Mouse (Mus musculus): ENCODE measurements around the gene Gtpbp8. TPM values are rescaled to one million over a fixed set of nuclear protein-coding genes. Genes with fewer than 3 reads are reported as not detected.

The Gtpbp8 gene
- polyA plus RNA-seq, 1 experiment from 2014 or later: 26.3 TPM

DNA sequence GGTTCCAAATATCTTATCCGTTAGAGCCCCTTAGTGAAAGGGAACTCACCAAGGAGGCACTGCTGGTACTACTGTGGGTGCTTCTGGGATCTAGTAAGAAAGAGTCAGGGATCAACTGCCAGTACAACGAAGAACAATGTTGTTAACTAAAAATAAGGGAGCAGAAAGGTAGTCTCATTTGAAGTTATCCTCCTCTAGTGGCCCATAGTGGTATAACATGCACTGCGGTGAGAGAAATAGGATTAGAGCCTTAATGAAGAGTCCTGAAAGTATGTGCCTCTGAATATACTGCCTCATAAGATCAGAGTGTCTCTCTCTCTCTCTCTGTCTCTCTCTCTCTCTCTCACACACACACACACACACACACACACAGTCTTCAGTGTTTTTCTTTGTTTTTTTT lies 25.6 kb downstream of the Gtpbp8 start:
- DNase-seq (ENCODE audit: low spot score): no peak
- Histone ChIP-seq H3K4me1 (peaks cover 12% of the 10 kb centered on the region; the same call in 1 of the 2 replicates), H3K4me3 (no peak overlapping the region), H3K9me3 (no peaks in the 10 kb centered on the region), H3K27ac (no peak overlapping the region), H3K27me3 (ENCODE audit: insufficient read depth, poor library complexity, severe bottlenecking) (no peaks in the 10 kb centered on the region), H3K36me3 (peaks cover 14% of the 10 kb centered on the region)
- WGBS: 82% methylated on average over 3 of the region's 3 CpGs

DNA sequence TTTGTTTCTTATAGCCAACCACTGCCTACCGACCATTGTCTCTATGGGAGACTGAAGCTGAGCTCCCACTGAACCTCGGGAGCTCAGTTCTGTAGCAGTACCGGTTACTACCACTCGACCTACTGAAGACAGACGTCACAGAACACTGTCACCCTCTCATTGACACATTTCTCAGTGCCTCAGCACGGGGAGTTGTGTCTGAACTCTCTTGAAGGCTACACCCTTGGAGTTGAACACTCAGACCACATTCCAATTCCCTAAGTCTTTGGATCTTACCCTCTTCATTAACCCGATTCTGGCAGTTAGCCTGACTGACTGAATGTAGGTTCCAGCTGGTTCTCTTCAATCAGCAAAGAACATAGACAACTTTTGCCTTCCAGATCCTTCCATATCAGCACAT lies 26.8 kb downstream of the Gtpbp8 start:
- no peak overlapping the region for H3K27ac ChIP-seq
- WGBS: 67% methylated on average over 7 of the region's 7 CpGs
- peaks cover 14% of the 10 kb centered on the region for H3K36me3 ChIP-seq
- H3K4me3 ChIP-seq: no peak overlapping the region
- H3K9me3 ChIP-seq: no peaks in the 10 kb centered on the region
- peaks cover 7% of the 10 kb centered on the region; the same call in 1 of the 2 replicates for H3K4me1 ChIP-seq
- H3K27me3 ChIP-seq (ENCODE audit: insufficient read depth, poor library complexity, severe bottlenecking): no peaks in the 10 kb centered on the region
- no peak for DNase-seq (ENCODE audit: low spot score)

DNA sequence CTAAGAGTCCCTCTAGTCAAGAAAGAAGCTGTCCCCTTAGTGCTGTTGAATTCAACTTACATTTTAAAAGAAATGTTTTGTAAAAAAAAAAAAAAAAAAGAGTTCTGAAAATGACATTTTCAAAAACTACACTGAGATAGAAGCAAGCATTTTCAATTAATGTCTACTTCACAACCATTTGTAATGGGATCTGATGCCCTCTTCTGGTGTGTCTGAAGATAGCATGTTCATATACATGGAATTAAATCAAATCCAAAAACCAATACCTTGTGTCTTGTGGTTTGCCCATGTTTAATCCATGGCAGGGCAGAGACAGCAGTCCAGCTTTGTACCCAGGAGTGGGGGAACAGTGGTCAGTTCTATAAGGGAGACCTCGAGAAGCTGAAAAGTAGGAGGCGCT lies 28.3 kb downstream of the Gtpbp8 start:
- WGBS: 77% methylated on average over 2 of the region's 2 CpGs
- peaks cover 3% of the 10 kb centered on the region; the same call in 1 of the 2 replicates for H3K4me1 ChIP-seq
- H3K9me3 ChIP-seq: no peaks in the 10 kb centered on the region
- peaks cover 14% of the 10 kb centered on the region for H3K36me3 ChIP-seq
- H3K27me3 ChIP-seq (ENCODE audit: insufficient read depth, poor library complexity, severe bottlenecking): no peaks in the 10 kb centered on the region
- H3K27ac ChIP-seq: no peak overlapping the region
- no peak for DNase-seq (ENCODE audit: low spot score)
- H3K4me3 ChIP-seq: no peak overlapping the region

DNA sequence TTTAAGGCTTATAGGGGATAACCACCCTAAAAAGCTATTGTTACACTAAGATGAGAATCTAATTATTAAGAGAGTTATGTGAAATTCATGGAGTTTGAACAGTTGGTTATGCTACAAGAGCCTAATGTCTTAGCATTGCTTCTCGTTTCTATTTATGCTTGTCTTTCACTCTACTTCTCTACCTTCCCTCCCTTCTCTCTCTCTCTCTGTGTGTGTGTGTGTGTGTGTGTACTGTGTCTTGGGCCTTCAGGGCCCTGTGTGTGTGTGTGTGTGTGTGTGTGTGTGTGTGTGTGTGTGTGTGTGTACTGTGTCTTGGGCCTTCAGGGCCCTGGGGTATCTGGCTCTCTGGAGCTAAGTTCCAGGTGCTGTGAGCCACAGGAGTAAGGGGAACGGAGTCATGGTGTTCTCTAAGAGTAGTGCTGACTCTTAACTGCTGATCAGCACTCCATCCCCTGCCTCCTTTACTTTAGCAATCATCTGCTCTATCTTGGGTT lies 29.0 kb downstream of the Gtpbp8 start:
- Histone ChIP-seq H3K27me3 (ENCODE audit: insufficient read depth, poor library complexity, severe bottlenecking) (no peaks in the 10 kb centered on the region), H3K27ac (no peak overlapping the region), H3K4me3 (no peak overlapping the region), H3K4me1 (no peaks in the 10 kb centered on the region), H3K36me3 (peaks cover 14% of the 10 kb centered on the region), H3K9me3 (no peaks in the 10 kb centered on the region)
- no peak for DNase-seq (ENCODE audit: low spot score)
- WGBS: 69% methylated on average over 2 of the region's 2 CpGs

DNA sequence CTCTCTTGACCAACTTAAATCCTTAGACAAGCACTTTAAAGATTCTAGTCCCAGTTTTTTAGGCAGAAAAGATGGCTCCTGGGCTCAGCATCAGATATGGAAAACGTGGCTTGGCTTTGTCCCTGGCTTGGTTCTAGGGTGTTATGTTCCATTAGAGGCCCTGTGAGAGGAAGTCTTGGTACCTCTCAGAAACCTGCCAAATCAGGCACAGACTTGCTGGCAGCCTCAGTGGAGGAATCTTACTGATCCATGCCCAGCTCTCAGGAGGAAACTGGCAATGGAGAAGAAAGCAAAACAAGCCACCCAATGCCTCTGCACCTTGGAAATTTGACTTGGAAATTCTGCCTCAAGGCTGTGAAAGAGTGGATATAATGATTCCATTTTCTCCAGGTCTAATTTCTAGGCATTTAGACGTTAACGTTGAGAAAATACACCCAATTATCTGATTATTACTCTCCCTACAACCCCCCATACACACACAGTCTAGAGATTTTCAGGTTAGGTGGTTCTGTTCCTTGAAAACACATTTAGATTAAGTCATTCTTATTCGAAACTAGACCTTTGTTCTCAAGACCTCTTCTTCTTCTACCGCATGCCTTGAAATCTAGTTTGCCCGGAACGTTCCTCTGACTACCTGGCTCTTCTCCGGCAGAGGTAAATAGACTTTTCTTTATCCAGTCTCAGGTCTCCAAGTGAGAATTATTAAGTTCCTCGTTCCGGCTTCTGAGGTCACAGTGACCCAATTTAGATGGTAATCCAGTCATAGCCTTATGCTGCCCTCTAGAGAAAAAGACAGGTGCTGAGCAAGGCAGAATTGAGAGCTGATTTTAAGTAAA lies 29.6 kb downstream of the Gtpbp8 start:
- Histone ChIP-seq H3K27ac (no peak overlapping the region), H3K4me1 (no peaks in the 10 kb centered on the region), H3K4me3 (no peak overlapping the region), H3K36me3 (peaks cover 14% of the 10 kb centered on the region), H3K27me3 (ENCODE audit: insufficient read depth, poor library complexity, severe bottlenecking) (no peaks in the 10 kb centered on the region), H3K9me3 (no peaks in the 10 kb centered on the region)
- WGBS: 48% methylated on average over 10 of the region's 10 CpGs
- DNase-seq (ENCODE audit: low spot score): no peak

DNA sequence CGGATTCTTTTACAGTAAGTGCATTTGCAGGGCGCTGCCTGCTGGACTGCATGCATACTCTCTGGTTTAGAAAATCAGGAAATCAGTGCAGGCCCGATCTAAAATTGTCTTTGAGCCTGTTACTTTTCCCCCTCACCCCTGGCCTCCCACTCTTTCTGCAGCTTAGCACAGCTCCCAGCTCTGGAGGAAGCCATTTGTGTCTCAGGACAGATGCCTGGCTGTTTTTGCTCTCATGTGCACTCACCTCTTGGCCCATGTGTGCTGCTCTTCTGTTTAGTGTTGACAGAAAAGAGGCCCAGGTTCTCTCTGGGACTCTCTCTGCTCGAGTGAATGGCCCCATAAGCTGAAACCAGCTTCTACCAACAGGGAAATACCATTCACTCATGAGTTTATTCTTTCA lies 42.7 kb downstream of the Gtpbp8 start:
- H3K36me3 ChIP-seq: no peaks in the 10 kb centered on the region
- H3K9me3 ChIP-seq: no peaks in the 10 kb centered on the region
- peak overlapping the region; percentile 64; the same call in 1 of the 2 replicates for H3K27ac ChIP-seq
- H3K4me1 ChIP-seq: peaks cover 15% of the 10 kb centered on the region
- 52% methylated on average over 4 of the region's 4 CpGs for WGBS
- H3K4me3 ChIP-seq: no peak overlapping the region
- H3K27me3 ChIP-seq (ENCODE audit: insufficient read depth, poor library complexity, severe bottlenecking): no peaks in the 10 kb centered on the region
- DNase-seq (ENCODE audit: low spot score): no peak

DNA sequence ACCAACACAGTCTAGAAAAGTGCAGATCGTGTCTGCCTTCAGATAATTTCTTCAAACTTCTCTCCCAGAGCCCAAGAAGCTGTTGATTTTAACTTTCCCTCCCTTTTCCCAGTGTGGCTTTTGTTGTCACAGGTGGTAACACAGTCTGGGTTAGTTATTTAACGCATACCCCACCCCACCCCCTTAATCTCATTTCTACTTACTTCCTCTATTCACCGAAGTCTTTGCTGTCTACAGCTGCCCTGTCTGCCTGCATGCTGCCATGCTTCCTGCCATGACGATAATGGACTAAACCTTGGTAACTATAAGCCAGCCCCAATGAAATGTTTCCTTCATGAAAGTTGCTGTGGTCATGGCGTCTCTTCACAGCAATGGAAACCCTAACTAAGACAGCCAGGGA lies 43.9 kb downstream of the Gtpbp8 start:
- Histone ChIP-seq H3K4me1 (peaks cover 15% of the 10 kb centered on the region), H3K27me3 (ENCODE audit: insufficient read depth, poor library complexity, severe bottlenecking) (no peaks in the 10 kb centered on the region), H3K4me3 (no peak overlapping the region), H3K27ac (no peak overlapping the region), H3K36me3 (no peaks in the 10 kb centered on the region), H3K9me3 (no peaks in the 10 kb centered on the region)
- WGBS: 62% methylated on average over 5 of the region's 5 CpGs
- no peak for DNase-seq (ENCODE audit: low spot score)

DNA sequence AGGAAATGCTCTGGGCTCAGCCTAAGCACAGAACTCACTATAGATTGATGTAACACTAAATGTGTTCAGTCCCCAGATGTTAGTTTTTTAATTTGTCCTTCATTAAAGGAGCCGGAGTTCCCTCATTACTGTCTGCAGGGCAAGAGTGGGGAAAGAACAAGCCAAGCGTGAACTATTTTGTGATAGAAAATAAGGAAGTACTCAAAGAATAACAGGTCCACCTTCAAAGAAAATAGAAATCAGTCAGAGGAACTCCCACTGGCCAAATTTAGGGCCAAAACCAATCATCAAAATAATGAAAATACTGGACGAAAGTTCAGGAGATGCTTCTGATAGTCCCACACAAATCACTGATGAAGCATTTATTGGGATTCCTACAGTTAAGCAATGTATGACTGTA lies 45.0 kb downstream of the Gtpbp8 start:
- H3K27me3 ChIP-seq (ENCODE audit: insufficient read depth, poor library complexity, severe bottlenecking): no peaks in the 10 kb centered on the region
- WGBS: 80% methylated on average over 3 of the region's 3 CpGs
- no peak overlapping the region for H3K4me3 ChIP-seq
- no peak for DNase-seq (ENCODE audit: low spot score)
- H3K9me3 ChIP-seq: no peaks in the 10 kb centered on the region
- H3K27ac ChIP-seq: no peak overlapping the region
- no peaks in the 10 kb centered on the region for H3K36me3 ChIP-seq
- peaks cover 18% of the 10 kb centered on the region for H3K4me1 ChIP-seq

DNA sequence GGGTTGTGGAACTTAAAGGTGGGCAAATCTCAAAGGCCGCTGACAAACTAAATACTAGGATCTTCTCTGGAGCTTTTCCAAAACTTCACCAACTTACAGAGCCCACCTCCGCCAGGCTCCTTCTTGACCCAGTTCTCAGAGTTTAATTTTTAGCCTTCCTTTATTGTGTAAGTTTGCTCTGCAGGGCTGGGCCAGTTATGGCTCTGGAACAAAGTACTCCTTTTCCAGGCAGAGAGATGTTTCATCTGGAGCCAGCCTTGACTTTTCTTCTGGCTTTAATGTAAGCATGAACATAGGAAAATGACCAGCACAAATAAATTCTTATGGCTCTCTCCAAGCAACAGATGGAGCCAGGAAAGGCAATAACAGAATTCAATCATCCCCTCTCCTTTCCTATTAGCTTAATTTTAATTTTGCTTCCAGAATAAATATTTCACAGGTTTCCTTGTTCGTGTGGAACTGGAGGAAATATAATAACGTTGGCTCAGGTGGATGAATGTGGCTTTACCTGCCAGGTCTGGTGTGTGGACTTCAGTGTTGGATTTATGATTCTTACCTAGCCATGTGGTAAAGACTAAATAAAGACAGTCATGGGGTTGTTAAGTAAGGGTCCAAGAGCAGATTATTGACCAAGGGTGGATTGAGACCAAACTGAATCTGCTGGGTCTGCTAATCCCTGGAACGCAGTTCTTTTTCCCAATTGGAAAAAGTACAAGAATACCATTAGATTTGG lies 48.5 kb downstream of the Gtpbp8 start:
- peaks cover 11% of the 10 kb centered on the region; the same call in 1 of the 2 replicates for H3K4me1 ChIP-seq
- DNase-seq (ENCODE audit: low spot score): no peak

DNA sequence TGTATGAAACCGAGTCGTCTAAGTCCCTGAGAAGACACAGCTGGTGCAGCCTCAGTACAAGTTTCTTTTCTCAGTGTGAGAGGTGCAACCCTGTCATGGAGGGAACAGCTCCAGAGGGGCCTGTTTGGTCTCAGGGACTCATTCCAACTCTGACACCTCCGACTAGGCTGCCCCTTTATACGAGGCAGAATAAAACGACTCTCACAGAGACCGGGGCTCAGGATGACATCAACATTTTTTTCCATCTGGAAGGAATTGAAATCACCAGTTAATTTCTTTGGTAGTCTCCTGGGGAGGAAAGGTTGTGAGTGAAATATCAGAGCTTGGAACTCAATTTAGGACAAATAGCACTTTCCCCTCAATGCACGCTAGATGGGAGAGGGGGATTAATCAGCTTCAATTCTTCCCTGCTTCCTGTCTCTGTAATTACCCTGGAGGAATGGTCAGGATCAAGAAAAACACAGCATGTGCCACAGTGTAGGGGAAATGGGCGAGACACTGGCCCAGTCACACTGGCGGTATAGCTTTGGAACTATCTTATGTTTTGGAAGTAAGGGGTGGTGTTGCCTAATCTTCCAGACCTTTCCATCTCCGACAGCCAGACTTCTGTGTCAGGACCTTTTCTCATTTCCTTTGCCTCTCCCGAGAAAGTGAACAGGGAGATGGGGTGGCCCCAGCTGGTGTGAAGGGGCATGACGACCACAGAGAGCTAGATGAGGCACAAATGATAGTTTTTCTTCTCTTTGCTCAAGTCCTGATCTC lies 50.1 kb downstream of the Gtpbp8 start:
- peak overlapping the region; percentile 29 for H3K27ac ChIP-seq
- H3K4me3 ChIP-seq: no peak overlapping the region
- no peak for DNase-seq (ENCODE audit: low spot score)
- no peaks in the 10 kb centered on the region for H3K36me3 ChIP-seq
- no peaks in the 10 kb centered on the region for H3K9me3 ChIP-seq
- peaks cover 17% of the 10 kb centered on the region; the same call in 1 of the 2 replicates for H3K4me1 ChIP-seq
- WGBS: 36% methylated on average over 12 of the region's 12 CpGs
- H3K27me3 ChIP-seq (ENCODE audit: insufficient read depth, poor library complexity, severe bottlenecking): no peaks in the 10 kb centered on the region

More for the DNA sequence above, 48.5 kb downstream of the Gtpbp8 start:
- Histone ChIP-seq H3K4me3 (no peak overlapping the region), H3K36me3 (no peaks in the 10 kb centered on the region), H3K27ac (no peak overlapping the region), H3K27me3 (ENCODE audit: insufficient read depth, poor library complexity, severe bottlenecking) (no peaks in the 10 kb centered on the region), H3K9me3 (no peaks in the 10 kb centered on the region)
- WGBS: 87% methylated on average over 5 of the region's 5 CpGs

DNA sequence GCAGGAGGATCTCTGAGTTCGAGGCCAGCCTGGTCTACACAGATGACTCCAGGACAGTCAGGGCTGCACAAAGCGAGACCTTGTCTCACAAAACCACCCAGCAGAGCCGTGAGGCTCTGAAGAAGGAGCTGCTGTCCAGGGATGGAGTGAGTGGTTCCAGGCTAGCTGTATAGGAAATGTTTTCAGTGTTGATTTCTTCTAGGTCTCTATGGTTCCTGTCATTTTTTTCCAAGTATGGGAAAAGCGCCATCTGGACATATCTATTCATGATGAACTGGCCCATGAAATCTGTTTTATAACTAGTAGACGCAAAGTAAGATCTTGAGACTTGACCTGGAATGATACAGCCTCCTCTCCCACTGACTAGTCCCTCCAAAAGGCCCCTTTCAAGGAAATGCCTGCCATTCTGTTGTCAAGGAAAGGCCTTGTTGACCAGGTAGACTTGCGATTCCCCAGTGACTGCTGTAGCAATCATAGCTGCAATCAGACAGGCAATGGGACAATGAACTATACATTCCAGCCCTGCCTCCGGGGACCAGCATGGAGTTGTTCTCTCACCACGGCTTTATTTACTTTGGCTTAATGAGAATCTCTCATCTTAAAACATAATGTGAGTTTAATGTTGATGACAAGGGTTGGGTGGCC lies 50.8 kb downstream of the Gtpbp8 start:
- H3K9me3 ChIP-seq: no peaks in the 10 kb centered on the region
- WGBS: 66% methylated on average over 8 of the region's 8 CpGs
- no peaks in the 10 kb centered on the region for H3K36me3 ChIP-seq
- H3K27ac ChIP-seq: peak overlapping the region; percentile 29
- DNase-seq (ENCODE audit: low spot score): no peak
- H3K27me3 ChIP-seq (ENCODE audit: insufficient read depth, poor library complexity, severe bottlenecking): no peaks in the 10 kb centered on the region
- H3K4me1 ChIP-seq: peaks cover 17% of the 10 kb centered on the region; the same call in 1 of the 2 replicates
- H3K4me3 ChIP-seq: no peak overlapping the region

DNA sequence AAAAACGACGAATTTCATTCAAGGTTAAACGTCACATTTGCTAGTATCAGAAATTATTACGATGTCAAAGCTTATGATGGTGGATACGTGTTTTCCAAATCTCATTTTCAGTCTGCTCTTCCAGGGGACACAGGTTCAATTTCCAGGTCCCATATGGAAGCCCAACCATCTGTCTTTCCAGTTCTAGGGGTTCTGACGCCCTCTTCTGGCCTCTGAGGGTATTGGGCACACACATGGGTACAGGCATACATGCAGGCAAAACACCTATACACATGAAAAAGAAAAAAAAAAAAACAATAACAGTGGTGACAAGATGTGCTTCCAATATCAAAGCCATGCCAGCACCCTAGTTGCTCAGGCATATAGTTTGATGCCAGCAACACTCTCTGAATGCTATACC lies 52.5 kb downstream of the Gtpbp8 start:
- Histone ChIP-seq H3K9me3 (no peaks in the 10 kb centered on the region), H3K36me3 (no peaks in the 10 kb centered on the region), H3K4me3 (no peak overlapping the region), H3K4me1 (peaks cover 19% of the 10 kb centered on the region; the same call in 1 of the 2 replicates), H3K27ac (no peak overlapping the region), H3K27me3 (ENCODE audit: insufficient read depth, poor library complexity, severe bottlenecking) (no peaks in the 10 kb centered on the region)
- WGBS: 60% methylated on average over 6 of the region's 6 CpGs
- DNase-seq (ENCODE audit: low spot score): no peak

Data from heart, embryonic 10.5 days (tissue).